11 mouse cellular contexts compared by ENCODE assay signal in genomic region chr6:99033062-99033461, GRCm38 (mm10).
DNase-seq lines count a peak whose midpoint lies in the region; ATAC-seq and TF ChIP-seq lines count a peak whose summit lies in the region.
"Had no signal": no experiment of that assay in that cellular context is flagged by ENCODE, and none has a peak within 500 bp of the region (broad histone marks: within the 10 kb centered on the region; RNA-seq: fewer than 3 reads in every experiment).

No protein-coding gene starts in this region.

- no peak overlapping the region for H3K4me3 ChIP-seq in kidney, postnatal 0 days (replicated peaks; ENCODE audit: low read depth, low read length)
- H3K4me3 ChIP-seq in kidney, embryonic 14.5 days (ENCODE audit: low read length), result no peak overlapping the region
- no peak overlapping the region for H3K4me3 ChIP-seq in liver, embryonic 14.5 days (ENCODE audit: insufficient read depth in 1 of 2, low read depth in 2 of 2, low read length in 2 of 2)
- H3K4me3 ChIP-seq: limb, embryonic 12.5 days; neural tube, embryonic 12.5 days had no signal

- H3K9ac ChIP-seq in kidney, postnatal 0 days (ENCODE audit: low read depth, low read length), result no peak overlapping the region
- H3K9ac ChIP-seq in kidney, embryonic 14.5 days (ENCODE audit: low read depth, low read length), result no peak overlapping the region
- H3K9ac ChIP-seq in liver, embryonic 14.5 days (replicated peaks), result no peak overlapping the region
- H3K9ac ChIP-seq: limb, embryonic 12.5 days; neural tube, embryonic 12.5 days had no signal

- no peak for TF ChIP-seq EP300 in liver, embryonic 14.5 days (IDR thresholded peaks at IDR 0.05; ENCODE audit: low read depth)

- H3K27me3 ChIP-seq in kidney, postnatal 0 days (ENCODE audit: insufficient read depth, low read length), result no peaks in the 10 kb centered on the region
- H3K27me3 ChIP-seq in kidney, embryonic 14.5 days (ENCODE audit: control insufficient read depth, insufficient read depth, low read length), result no peaks in the 10 kb centered on the region; the same call in 1 of the 2 replicates
- H3K27me3 ChIP-seq in liver, embryonic 14.5 days (ENCODE audit: control insufficient read depth, insufficient read depth, low read length), result peaks cover 8% of the 10 kb centered on the region
- H3K27me3 ChIP-seq: neural tube, embryonic 12.5 days had no signal

- no peaks in the 10 kb centered on the region for H3K36me3 ChIP-seq in kidney, postnatal 0 days (ENCODE audit: insufficient read depth, low read length)
- no peaks in the 10 kb centered on the region for H3K36me3 ChIP-seq in kidney, embryonic 14.5 days (ENCODE audit: control insufficient read depth, insufficient read depth, low read length)
- no peaks in the 10 kb centered on the region for H3K36me3 ChIP-seq in liver, embryonic 14.5 days (replicated peaks; ENCODE audit: control insufficient read depth, insufficient read depth, low read depth)
- H3K36me3 ChIP-seq: limb, embryonic 12.5 days; neural tube, embryonic 12.5 days had no signal

- H3K9me3 ChIP-seq in kidney, postnatal 0 days (replicated peaks; ENCODE audit: low read length), result no peaks in the 10 kb centered on the region
- H3K9me3 ChIP-seq in kidney, embryonic 14.5 days (ENCODE audit: control insufficient read depth, low read length), result no peaks in the 10 kb centered on the region
- no peaks in the 10 kb centered on the region for H3K9me3 ChIP-seq in liver, embryonic 14.5 days (ENCODE audit: control insufficient read depth, low read length)

- 54% methylated on average over 6 of the region's 6 CpGs for WGBS in kidney, postnatal 0 days
- 41% methylated on average over 6 of the region's 6 CpGs for WGBS in kidney, embryonic 14.5 days
- WGBS in liver, embryonic 14.5 days (ENCODE audit: insufficient replicate concordance), result 42% methylated on average over 6 of the region's 6 CpGs

- DNase-seq in kidney, postnatal 0 days (ENCODE audit: low spot score), result peak; percentile 30
- peak; percentile 39 for DNase-seq in urinary bladder, postnatal 25 days (ENCODE audit: low spot score)
- DNase-seq in urinary bladder, adult 2 months (ENCODE audit: low spot score), result no peak
- no peak for DNase-seq in liver, embryonic 14.5 days (ENCODE audit: low read depth in 3 of 3, low spot score in 3 of 3)
- no peak for DNase-seq in MN1 (ENCODE audit: low spot score)
- no peak for DNase-seq in cerebellum, adult 9-11 months
- DNase-seq: cerebellum, postnatal 36 days; gastrocnemius, postnatal 25 days had no signal

- no peak overlapping the region for H3K4me2 ChIP-seq in kidney, postnatal 0 days (ENCODE audit: low read length)
- no peak overlapping the region for H3K4me2 ChIP-seq in kidney, embryonic 14.5 days (replicated peaks; ENCODE audit: low read depth, low read length)
- no peak overlapping the region for H3K4me2 ChIP-seq in liver, embryonic 14.5 days (ENCODE audit: low read depth)
- H3K4me2 ChIP-seq: limb, embryonic 12.5 days; neural tube, embryonic 12.5 days had no signal

- peaks cover 4% of the 10 kb centered on the region; the same call in 1 of the 2 replicates for H3K4me1 ChIP-seq in kidney, postnatal 0 days (replicated peaks; ENCODE audit: insufficient read depth, low read length)
- H3K4me1 ChIP-seq in kidney, embryonic 14.5 days (ENCODE audit: control insufficient read depth, insufficient read depth, low read length), result peaks cover 14% of the 10 kb centered on the region; the same call in 1 of the 2 replicates
- peaks cover 0 to 9% of the 10 kb centered on the region in 2 experiments; a peak in 2 of 4 replicates for H3K4me1 ChIP-seq in liver, embryonic 14.5 days (replicated peaks; ENCODE audit: control insufficient read depth in 2 of 2, insufficient read depth in 2 of 2, low read length in 1 of 2)

- TF ChIP-seq CTCF in kidney, postnatal 0 days (IDR thresholded peaks at IDR 0.05; ENCODE audit: low read depth), result peak; percentile 57
- TF ChIP-seq CTCF in liver, embryonic 14.5 days (IDR thresholded peaks at IDR 0.05; ENCODE audit: low read depth), result peak; percentile 29

- no peak for ATAC-seq in kidney, postnatal 0 days (replicated peaks; ENCODE audit: low FRiP score, low read depth)
- ATAC-seq in kidney, embryonic 14.5 days (ENCODE audit: low FRiP score, low TSS enrichment), result no peak
- no peak for ATAC-seq in liver, embryonic 14.5 days (ENCODE audit: insufficient read depth)

- no peak overlapping the region for H3K27ac ChIP-seq in kidney, postnatal 0 days
- no peak overlapping the region for H3K27ac ChIP-seq in kidney, embryonic 14.5 days (ENCODE audit: low read depth, low read length)
- no peak overlapping the region for H3K27ac ChIP-seq in liver, embryonic 14.5 days
- H3K27ac ChIP-seq: limb, embryonic 12.5 days; neural tube, embryonic 12.5 days had no signal

Comparison
In these comparisons a context has a peak if more than half of its experiments do, and no peak if none do; other contexts are left out.
1. DNase-seq: peak in kidney, postnatal 0 days (single experiment) and urinary bladder, postnatal 25 days (single experiment); none in urinary bladder, adult 2 months (single experiment), liver, embryonic 14.5 days (0 of 3), MN1 (single experiment) and cerebellum, adult 9-11 months (single experiment).